Mouse (Mus musculus): ENCODE results near the gene Arhgap33. TPM values are rescaled to one million over a fixed set of nuclear protein-coding genes. Genes with fewer than 3 reads are reported as not detected.

The Arhgap33 gene
- polyA plus RNA-seq (2012; rRNA removed): 21.4 and 24.0 TPM in 2 replicates

DNA sequence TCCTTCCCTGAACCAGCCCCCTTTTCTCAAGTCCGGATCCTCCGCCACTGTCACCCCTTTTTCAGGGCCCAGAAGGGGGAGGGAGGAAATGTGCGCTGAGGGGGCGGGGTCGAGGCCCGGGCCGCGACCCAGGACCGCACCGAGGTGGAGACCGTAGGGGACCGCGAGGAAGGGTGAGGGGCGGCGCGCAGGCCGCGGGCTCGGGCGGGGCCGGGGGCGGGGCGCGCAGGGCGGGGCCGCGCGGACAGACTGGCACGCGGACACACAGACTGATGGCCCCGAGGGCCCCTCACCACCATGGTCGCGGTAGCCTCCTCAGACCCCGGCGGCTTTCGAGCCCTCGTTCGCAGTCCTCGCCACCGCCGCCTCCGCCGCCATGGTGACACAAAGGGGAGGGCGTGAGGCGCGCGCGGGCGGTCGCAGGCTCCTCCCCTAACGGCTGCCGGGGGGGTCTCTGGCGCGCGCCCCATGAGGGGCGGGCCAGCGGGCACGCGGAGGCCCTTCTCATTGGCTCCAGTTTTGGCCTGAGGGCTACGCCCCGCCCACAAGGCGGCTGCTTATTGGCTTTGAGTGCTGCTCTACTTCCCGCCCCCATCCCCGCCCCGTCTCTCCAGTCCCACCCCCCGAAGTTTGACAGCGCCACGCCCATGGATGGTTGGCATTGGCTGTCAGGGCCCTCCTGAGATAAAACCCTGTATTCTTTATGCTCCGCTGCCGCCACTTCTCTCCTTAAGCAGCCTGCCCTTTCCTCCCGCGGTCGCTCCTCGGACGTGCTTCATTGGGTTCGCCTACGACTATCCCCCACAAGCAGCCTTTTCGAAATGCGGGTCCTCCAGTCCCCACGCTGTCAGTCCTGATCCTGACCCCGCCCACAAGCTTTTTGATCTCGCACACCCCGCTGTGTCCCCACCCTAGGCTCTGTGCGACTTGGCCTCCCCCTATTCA is at the start of gene Arhgap33:
Arhgap33 (minus strand) TSS at position 428 of the 945 bp plus-strand sequence.
- DNase-seq: peak; percentile 93
- TF ChIP-seq POLR2A (IDR thresholded peaks at IDR 0.05; ENCODE audit: borderline replicate concordance, extremely low read depth, low read depth, low read length) (no peak), CTCF (IDR thresholded peaks at IDR 0.05; ENCODE audit: insufficient read depth, low read length) (no peak)

DNA sequence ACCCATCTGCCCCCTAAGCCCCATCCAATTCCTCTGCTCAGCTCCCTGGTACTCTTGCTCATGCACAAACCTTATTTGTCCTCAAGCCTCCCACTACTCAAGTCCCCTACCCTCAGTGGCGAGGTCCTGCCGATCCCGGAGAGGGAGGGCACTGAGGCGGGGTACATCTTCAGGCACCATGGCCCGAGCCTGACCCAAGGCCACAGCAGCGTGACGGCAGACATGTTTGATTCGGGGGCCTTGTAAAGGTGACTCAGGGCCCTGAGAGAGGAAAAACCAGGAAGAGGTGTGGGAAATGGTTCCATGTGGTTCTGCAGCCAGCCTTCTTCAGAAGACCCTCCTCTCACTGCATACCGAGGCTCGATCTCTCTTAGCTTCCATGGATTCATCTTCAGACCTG is 49.5 kb upstream of the Arhgap33 start:
- Histone ChIP-seq H3K4me1 (ENCODE audit: control insufficient read depth, insufficient read depth, low read length) (0 out of 2 replicates have a peak, but pooled peaks cover 6% of the 10 kb centered on the region), H3K4me3 (replicated peaks; ENCODE audit: extremely low read depth, low read depth, low read length) (no peak overlapping the region)
- no peak for TF ChIP-seq CTCF (IDR thresholded peaks at IDR 0.05; ENCODE audit: insufficient read depth, low read length)
- no peak for TF ChIP-seq POLR2A (IDR thresholded peaks at IDR 0.05; ENCODE audit: borderline replicate concordance, extremely low read depth, low read depth, low read length)
- 88% methylated on average over 10 of the region's 10 CpGs for WGBS
- no peak for DNase-seq

More for the DNA sequence above, at the start of gene Arhgap33:
- Histone ChIP-seq H3K4me1 (ENCODE audit: control insufficient read depth, insufficient read depth, low read length) (peaks cover 6% of the 10 kb centered on the region), H3K4me3 (replicated peaks; ENCODE audit: extremely low read depth, low read depth, low read length) (peak within 1 kb of the TSS; percentile 87)
- 1% methylated on average over 79 of the region's 84 CpGs for WGBS

DNA sequence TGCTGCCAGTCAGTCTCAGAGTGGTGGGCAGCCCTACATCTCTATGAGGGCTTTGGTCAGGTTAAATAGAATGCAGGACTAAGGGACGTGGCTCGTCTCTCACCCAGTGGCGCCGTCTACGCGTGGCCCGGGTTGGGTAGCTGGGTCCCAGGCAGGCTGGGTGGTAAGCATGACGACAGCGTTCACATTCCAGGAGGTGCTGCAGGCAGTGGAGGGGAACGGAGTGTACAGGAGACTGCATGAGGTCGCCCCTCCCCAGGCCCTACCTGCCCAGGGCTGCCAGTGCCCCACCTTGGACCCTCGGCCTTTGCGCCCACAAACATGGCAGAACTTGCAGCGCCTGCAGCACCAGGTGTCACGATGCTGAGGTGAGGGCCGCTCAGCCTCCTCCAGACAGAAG is 46.7 kb upstream of the Arhgap33 start:
- WGBS: 94% methylated on average over 16 of the region's 16 CpGs
- no peak for DNase-seq
- TF ChIP-seq CTCF (IDR thresholded peaks at IDR 0.05; ENCODE audit: insufficient read depth, low read length) (no peak), POLR2A (IDR thresholded peaks at IDR 0.05; ENCODE audit: borderline replicate concordance, extremely low read depth, low read depth, low read length) (no peak)
- no peaks in the 10 kb centered on the region for H3K4me1 ChIP-seq (ENCODE audit: control insufficient read depth, insufficient read depth, low read length)
- H3K4me3 ChIP-seq (replicated peaks; ENCODE audit: extremely low read depth, low read depth, low read length): no peak overlapping the region

DNA sequence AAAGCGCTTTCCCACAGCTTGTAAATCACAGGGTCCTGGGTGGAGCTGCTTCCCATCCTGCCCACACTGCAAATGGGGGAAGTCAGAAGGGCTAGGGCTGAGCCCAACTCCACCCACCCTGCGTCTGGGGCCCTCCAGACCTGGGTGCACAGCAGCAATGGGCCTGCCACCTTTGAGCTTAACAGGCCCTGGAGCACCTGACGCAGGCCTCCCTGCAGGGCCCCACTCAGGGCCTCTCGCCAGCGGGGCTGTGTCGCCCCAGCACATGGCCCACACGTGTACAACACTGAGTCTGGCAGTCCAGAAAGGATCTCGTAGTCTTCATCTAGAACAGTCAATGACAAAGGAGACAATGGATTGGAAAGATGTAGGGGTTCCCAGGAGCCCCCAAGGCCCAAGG is 45.1 kb upstream of the Arhgap33 start:
- TF ChIP-seq CTCF (IDR thresholded peaks at IDR 0.05; ENCODE audit: insufficient read depth, low read length) (no peak), POLR2A (IDR thresholded peaks at IDR 0.05; ENCODE audit: borderline replicate concordance, extremely low read depth, low read depth, low read length) (no peak)
- 88% methylated on average over 8 of the region's 8 CpGs for WGBS
- no peak overlapping the region for H3K4me3 ChIP-seq (replicated peaks; ENCODE audit: extremely low read depth, low read depth, low read length)
- no peaks in the 10 kb centered on the region for H3K4me1 ChIP-seq (ENCODE audit: control insufficient read depth, insufficient read depth, low read length)
- no peak for DNase-seq

DNA sequence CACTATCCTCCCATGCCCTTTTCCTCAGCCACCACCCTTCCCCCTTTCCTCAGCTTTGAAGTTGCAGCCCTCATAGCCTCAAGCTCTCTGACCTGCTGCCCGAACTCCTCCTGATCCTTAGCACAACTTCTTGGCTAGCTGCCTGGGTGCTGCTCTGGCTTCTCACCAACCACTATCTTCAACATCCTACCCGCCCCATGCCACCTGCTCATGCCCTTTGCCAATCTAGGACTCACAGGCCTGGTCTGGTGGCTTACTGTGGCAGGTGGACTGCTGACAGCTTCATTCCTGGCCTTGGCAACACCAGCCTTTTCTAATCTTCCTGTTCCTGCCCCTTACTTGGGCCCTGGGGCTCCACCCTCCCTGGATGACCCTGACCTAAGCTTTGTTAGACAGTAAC is 38.1 kb upstream of the Arhgap33 start:
- 28% methylated on average over 2 of the region's 2 CpGs for WGBS
- no peak for TF ChIP-seq POLR2A (IDR thresholded peaks at IDR 0.05; ENCODE audit: borderline replicate concordance, extremely low read depth, low read depth, low read length)
- no peak for TF ChIP-seq CTCF (IDR thresholded peaks at IDR 0.05; ENCODE audit: insufficient read depth, low read length)
- H3K4me1 ChIP-seq (ENCODE audit: control insufficient read depth, insufficient read depth, low read length): no peaks in the 10 kb centered on the region
- no peak overlapping the region for H3K4me3 ChIP-seq (replicated peaks; ENCODE audit: extremely low read depth, low read depth, low read length)
- DNase-seq: no peak

DNA sequence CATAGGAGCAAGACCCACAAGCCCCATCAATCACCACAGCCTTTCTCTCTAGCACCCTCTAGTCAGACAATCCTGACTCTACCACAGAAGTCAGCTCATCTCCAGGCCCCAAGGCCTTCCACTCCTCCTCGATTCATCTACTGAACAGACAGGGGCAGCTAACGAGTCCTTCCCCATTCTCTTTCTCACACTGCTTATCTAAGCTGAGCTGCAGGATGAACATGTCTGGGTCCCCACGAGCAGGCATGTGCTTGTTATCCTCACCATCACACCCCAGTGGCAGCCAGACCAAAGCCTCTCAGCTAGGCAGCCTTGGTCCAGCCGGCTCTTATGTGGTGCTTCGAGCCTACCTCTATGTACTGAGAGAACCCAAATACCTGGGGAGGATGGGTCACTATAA is 37.5 kb upstream of the Arhgap33 start:
- TF ChIP-seq CTCF (IDR thresholded peaks at IDR 0.05; ENCODE audit: insufficient read depth, low read length) (no peak), POLR2A (IDR thresholded peaks at IDR 0.05; ENCODE audit: borderline replicate concordance, extremely low read depth, low read depth, low read length) (no peak)
- no peak for DNase-seq
- 84% methylated on average over 5 of the region's 5 CpGs for WGBS
- Histone ChIP-seq H3K4me3 (replicated peaks; ENCODE audit: extremely low read depth, low read depth, low read length) (no peak overlapping the region), H3K4me1 (ENCODE audit: control insufficient read depth, insufficient read depth, low read length) (no peaks in the 10 kb centered on the region)

DNA sequence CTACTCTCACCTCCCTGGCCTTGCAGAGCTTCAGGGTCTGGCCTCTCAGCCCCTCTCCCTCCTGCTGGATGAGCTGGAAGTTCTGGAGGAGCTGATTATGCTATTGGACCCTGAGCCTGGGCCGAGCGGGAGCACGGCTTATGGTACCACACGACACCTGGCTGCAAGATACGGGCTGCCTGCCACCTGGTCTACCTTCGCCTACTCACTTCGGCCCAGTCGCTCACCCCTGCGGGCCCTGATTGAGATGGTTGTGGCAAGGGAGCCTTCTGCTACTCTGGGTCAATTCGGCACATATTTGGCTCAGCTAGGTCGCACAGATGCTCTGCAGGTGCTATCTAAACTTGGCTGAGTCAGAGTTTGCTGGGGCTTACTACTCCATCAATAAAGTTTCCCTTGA is 32.7 kb upstream of the Arhgap33 start:
- 84% methylated on average over 11 of the region's 11 CpGs for WGBS
- DNase-seq: no peak
- Histone ChIP-seq H3K4me3 (replicated peaks; ENCODE audit: extremely low read depth, low read depth, low read length) (no peak overlapping the region), H3K4me1 (ENCODE audit: control insufficient read depth, insufficient read depth, low read length) (peaks cover 3% of the 10 kb centered on the region; the same call in 1 of the 2 replicates)
- no peak for TF ChIP-seq CTCF (IDR thresholded peaks at IDR 0.05; ENCODE audit: insufficient read depth, low read length)
- TF ChIP-seq POLR2A (IDR thresholded peaks at IDR 0.05; ENCODE audit: borderline replicate concordance, extremely low read depth, low read depth, low read length): no peak

DNA sequence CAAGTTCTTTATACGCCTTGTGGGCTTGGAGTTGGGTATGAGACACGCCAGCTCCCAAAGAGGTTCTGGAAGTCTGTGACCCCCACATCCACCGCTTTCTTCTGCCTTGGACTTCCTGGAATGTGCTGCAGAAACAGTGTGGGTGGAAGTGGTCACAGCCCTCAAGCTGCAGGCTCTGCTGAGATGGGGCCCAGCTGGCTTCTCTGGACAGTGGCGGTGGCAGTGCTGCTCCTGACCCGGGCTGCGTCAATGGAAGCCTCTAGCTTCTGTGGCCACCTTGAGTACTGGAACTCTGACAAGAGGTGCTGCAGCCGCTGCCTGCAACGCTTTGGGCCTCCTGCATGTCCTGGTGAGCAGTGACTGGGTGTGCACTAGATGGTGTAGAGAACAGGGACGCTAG is 31.2 kb upstream of the Arhgap33 start:
- DNase-seq: no peak
- no peak overlapping the region for H3K4me3 ChIP-seq (replicated peaks; ENCODE audit: extremely low read depth, low read depth, low read length)
- TF ChIP-seq CTCF (IDR thresholded peaks at IDR 0.05; ENCODE audit: insufficient read depth, low read length) (no peak), POLR2A (IDR thresholded peaks at IDR 0.05; ENCODE audit: borderline replicate concordance, extremely low read depth, low read depth, low read length) (no peak)
- 73% methylated on average over 9 of the region's 9 CpGs for WGBS
- peaks cover 3% of the 10 kb centered on the region; the same call in 1 of the 2 replicates for H3K4me1 ChIP-seq (ENCODE audit: control insufficient read depth, insufficient read depth, low read length)

DNA sequence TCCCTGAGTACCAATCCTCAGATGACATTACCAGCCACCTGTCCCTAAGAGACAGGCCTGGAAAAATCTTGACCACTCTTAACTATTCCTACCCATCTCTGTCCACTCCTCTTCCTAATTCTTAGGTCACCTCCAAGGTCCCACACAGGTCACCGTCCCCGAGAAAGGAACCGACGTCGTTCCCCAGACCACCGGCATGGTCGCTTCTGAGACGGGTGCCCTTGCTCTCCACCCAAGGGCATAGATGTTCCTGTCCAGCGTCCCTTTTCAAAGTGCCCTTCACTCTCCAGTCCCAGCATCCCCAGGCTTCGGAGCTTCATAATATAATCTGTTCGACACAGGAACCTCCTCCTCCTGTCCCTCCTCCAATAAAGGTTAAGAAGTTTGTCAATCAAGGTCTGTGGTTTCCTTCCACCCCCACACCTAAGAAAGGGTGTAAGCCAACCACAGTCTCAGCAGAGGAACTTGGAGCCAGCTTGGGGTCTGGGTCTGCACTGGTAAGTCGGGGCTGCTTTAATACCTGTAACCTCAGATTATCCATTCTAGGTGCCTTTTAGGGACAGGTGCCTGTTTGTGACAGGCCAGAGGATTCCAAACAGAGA is 30.2 kb upstream of the Arhgap33 start, which contains the start of gene Igflr1:
Igflr1 (plus strand) TSS at position 458 of the 602 bp plus-strand sequence.
- no peak for DNase-seq
- Histone ChIP-seq H3K4me1 (ENCODE audit: control insufficient read depth, insufficient read depth, low read length) (peaks cover 3% of the 10 kb centered on the region; the same call in 1 of the 2 replicates), H3K4me3 (replicated peaks; ENCODE audit: extremely low read depth, low read depth, low read length) (no peak within 1 kb of the TSS)
- TF ChIP-seq CTCF (IDR thresholded peaks at IDR 0.05; ENCODE audit: insufficient read depth, low read length) (no peak), POLR2A (IDR thresholded peaks at IDR 0.05; ENCODE audit: borderline replicate concordance, extremely low read depth, low read depth, low read length) (no peak)
- WGBS: 91% methylated on average over 12 of the region's 12 CpGs
